Mouse (Mus musculus) kidney, embryonic 15.5 days (tissue): ENCODE results near the gene Tgm3. TPM values are rescaled to one million over a fixed set of nuclear protein-coding genes. Genes with fewer than 3 reads are reported as not detected.

Experiments used
- microRNA-seq: library from miRNA; unstranded; fragments of <30 nt; microRNA quantifications from one replicate; pipeline ENCODE4, GENCODE M21; 2016
- polyA plus RNA-seq: library from polyadenylated mRNA; unstranded; fragments of >200 nt; fragmentation: Nextera tagmentation; extraction: Ambion mirVana; gene quantifications from 2 replicates; pipeline ENCODE4 v1.2.1, GENCODE M21; 2015

The Tgm3 gene
- polyA plus RNA-seq, 1 experiment from 2014 or later, result not detected

Small RNA genes within 50 kb of the gene (microRNA-seq; reads per million reads assigned to microRNA genes)
- not detected for gene Mir6339

Other genes starting within 250 kb of the Tgm3 start
- gene Stk35, start 211.8 kb upstream of the Tgm3 start, polyA plus RNA-seq, result 10.3 and 10.9 TPM in 2 replicates
- not detected in 2 replicates for gene Tgm6, start 100.1 kb downstream of the Tgm3 start, polyA plus RNA-seq
- gene Snrpb, start 167.1 kb downstream of the Tgm3 start, polyA plus RNA-seq, result 653 and 661 TPM in 2 replicates
- not detected in 2 replicates for gene Tmc2, start 182.8 kb downstream of the Tgm3 start, polyA plus RNA-seq